Mouse (Mus musculus) megakaryocyte-erythroid progenitor cell, adult 5-6 weeks (primary cell): ENCODE data around the gene Rbms3. TPM values are rescaled to one million over a fixed set of nuclear protein-coding genes. Genes with fewer than 3 reads are reported as not detected.
A peak's percentile ranks its signal among the peaks of the same experiment; 100 is the strongest.

Experiments used
- ATAC-seq: replicated peaks from 2 replicates; pipeline ENCODE4 v1.8.0; 2016; ENCODE audit warnings: mild to moderate bottlenecking, inconsistent platforms; ENCODE audit not compliant: severe bottlenecking, poor library complexity, low FRiP score, low TSS enrichment
- total RNA-seq, 2 experiments: library from RNA; stranded (forward) in 1 of 2; stranded (reverse) in 1 of 2; fragments of 200-1000, 215-1000 nt in 1 of 2; fragments of >200 nt in 1 of 2; fragmentation: Nextera tagmentation in 1 of 2; gene quantifications; 2 replicates each; pipeline ENCODE4 v1.2.3; 2014 to 2017

Gene Rbms3
- total RNA-seq, 2 experiments from 2014 or later, result not detected

GRCm38 (mm10) chr9:116541976-116542375, 1087.7 kb downstream of the Rbms3 start:
- ATAC-seq, result no peak

DNA sequence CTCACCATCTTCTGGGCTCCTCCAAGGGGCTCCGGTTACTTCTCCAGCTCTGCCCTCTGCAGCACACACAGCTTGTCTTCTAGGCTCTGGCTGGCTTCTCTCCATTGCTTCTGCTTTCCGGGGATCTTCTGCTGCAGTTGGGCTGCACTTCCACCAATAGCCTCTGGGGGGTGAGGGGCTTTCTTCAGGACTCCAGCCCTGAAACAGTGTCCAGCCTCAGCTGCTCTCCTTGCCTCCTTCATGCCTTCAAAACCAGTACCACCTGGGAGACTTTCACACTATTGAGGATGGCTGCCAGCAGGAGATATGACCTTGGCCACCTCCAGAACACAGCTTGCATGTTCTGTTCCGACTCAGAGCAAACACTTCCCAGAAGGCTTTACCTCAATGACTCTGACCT, 1094.0 kb downstream of the Rbms3 start:
- ATAC-seq, result peak; percentile 88

DNA sequence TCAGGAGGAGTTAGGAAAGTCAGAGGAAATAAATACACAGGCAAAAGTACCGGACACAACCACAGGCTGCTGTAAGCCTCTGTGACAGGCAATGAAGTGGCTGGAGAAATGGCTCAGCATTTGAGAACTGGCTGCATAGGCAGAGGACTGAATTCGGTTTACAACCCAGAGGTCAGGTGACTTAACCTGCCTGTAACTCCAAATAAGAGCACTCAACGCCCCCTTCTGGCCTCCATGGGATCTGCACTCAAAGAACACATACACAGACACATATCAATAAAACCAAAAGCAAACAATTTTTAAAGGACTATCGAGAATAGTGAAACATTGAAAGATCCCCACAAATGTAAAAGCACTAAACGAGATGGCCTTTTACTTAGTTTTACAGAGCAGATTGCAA, 1096.3 kb downstream of the Rbms3 start:
- ATAC-seq, result no peak

DNA sequence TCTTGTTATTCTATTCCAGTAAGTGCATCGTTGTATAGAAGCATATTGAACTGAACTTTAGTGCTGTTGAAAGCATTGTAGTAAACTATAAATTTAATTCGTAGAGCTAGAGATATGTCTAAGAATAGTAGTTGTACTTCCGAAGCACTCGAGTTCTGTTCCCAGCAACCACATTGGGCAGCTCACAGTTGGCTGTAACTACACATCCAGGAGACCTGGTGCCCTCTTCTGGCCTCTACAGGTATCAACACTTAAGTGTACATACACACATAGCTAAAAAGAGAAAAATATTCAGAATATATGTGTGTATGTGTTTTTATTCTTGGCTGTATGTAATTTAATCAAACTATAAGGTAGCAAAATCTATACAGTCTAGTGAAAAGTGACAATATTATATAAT, 1098.6 kb downstream of the Rbms3 start:
- ATAC-seq, result no peak

- no peak for ATAC-seq
These were observed 1105.3 kb downstream of the Rbms3 start for GRCm38 (mm10) chr9:116524386-116524785.
